Mouse (Mus musculus) hindbrain, embryonic 10.5 days (tissue): Measurements from ENCODE around the gene Olfm3. TPM values are rescaled to one million over a fixed set of nuclear protein-coding genes. Genes with fewer than 3 reads are reported as not detected.

Experiments used
- DNase-seq: peaks from one replicate; pipeline ENCODE4 v3.0.0-alpha.2; 2017; ENCODE audit warnings: low spot score
- H3K27ac ChIP-seq: fragments of 300-500 bp; sonication (generic); 2 replicates; pipeline ENCODE4 v1.5.1; 2016; ENCODE audit warnings: mild to moderate bottlenecking, moderate library complexity
- H3K27me3 ChIP-seq: fragments of 300-500 bp; sonication (generic); 2 replicates; pipeline ENCODE4 v1.6.1; 2016; ENCODE audit warnings: mild to moderate bottlenecking; ENCODE audit not compliant: poor library complexity, insufficient read depth, severe bottlenecking
- H3K36me3 ChIP-seq: fragments of 300-500 bp; sonication (generic); 2 replicates; pipeline ENCODE4 v1.6.1; 2016; ENCODE audit warnings: mild to moderate bottlenecking, moderate library complexity
- H3K4me1 ChIP-seq: fragments of 300-500 bp; sonication (generic); replicated peaks from 2 replicates; pipeline ENCODE4 v1.6.1; 2016; ENCODE audit warnings: mild to moderate bottlenecking
- H3K4me3 ChIP-seq: fragments of 300-500 bp; sonication (generic); 2 replicates; pipeline ENCODE4 v1.5.1; 2016; ENCODE audit warnings: mild to moderate bottlenecking, moderate library complexity
- H3K9me3 ChIP-seq: fragments of 300-500 bp; sonication (generic); 2 replicates; pipeline ENCODE4 v1.6.1; 2016; ENCODE audit warnings: mild to moderate bottlenecking, moderate library complexity
- WGBS: fragments of 180-500 bp; shearing (Covaris S2); methylation state at CpG from one replicate; pipeline ENCODE4 v1.1.7; 2016; 5-methylcytosine and 5-hydroxymethylcytosine counted together
- polyA plus RNA-seq: library from polyadenylated mRNA; unstranded; fragments of >200 nt; fragmentation: Nextera tagmentation; extraction: Ambion mirVana; gene quantifications from 2 replicates; pipeline ENCODE4 v1.2.1, GENCODE M21; 2016

Olfm3 gene
- polyA plus RNA-seq, 1 experiment from 2014 or later, result 0.72 TPM

GRCm38 (mm10) chr3:114962316-114963083 lies 58.6 kb downstream of the Olfm3 start:
- 75% methylated on average over 4 of the region's 4 CpGs for WGBS

GRCm38 (mm10) chr3:114971183-114971582 lies 67.3 kb downstream of the Olfm3 start:
- DNase-seq, result no peak
- no peak overlapping the region for H3K4me3 ChIP-seq
- H3K4me1 ChIP-seq, result no peaks in the 10 kb centered on the region
- H3K27ac ChIP-seq, result no peak overlapping the region
- no peaks in the 10 kb centered on the region for H3K36me3 ChIP-seq
- H3K27me3 ChIP-seq, result no peaks in the 10 kb centered on the region
- H3K9me3 ChIP-seq, result no peaks in the 10 kb centered on the region

More at GRCm38 (mm10) chr3:114962316-114963083, 58.6 kb downstream of the Olfm3 start:
- Histone ChIP-seq H3K4me1 (0 out of 2 replicates have a peak, but pooled peaks cover 5% of the 10 kb centered on the region), H3K9me3 (no peaks in the 10 kb centered on the region), H3K27me3 (no peaks in the 10 kb centered on the region), H3K4me3 (no peak overlapping the region), H3K27ac (no peak overlapping the region), H3K36me3 (no peaks in the 10 kb centered on the region)
- no peak for DNase-seq

GRCm38 (mm10) chr3:114972522-114972921 lies 68.6 kb downstream of the Olfm3 start:
- DNase-seq, result no peak
- no peaks in the 10 kb centered on the region for H3K4me1 ChIP-seq
- no peaks in the 10 kb centered on the region for H3K27me3 ChIP-seq
- no peak overlapping the region for H3K27ac ChIP-seq
- WGBS, result 69% methylated on average over 1 of the region's 1 CpGs
- H3K9me3 ChIP-seq, result no peaks in the 10 kb centered on the region
- no peak overlapping the region for H3K4me3 ChIP-seq
- H3K36me3 ChIP-seq, result no peaks in the 10 kb centered on the region

- Histone ChIP-seq H3K36me3 (no peaks in the 10 kb centered on the region), H3K4me1 (no peaks in the 10 kb centered on the region), H3K4me3 (no peak overlapping the region), H3K9me3 (no peaks in the 10 kb centered on the region), H3K27ac (no peak overlapping the region), H3K27me3 (no peaks in the 10 kb centered on the region)
- DNase-seq, result no peak
- WGBS, result 90% methylated on average over 2 of the region's 2 CpGs
Measured at GRCm38 (mm10) chr3:114990828-114991227, 87.0 kb downstream of the Olfm3 start.

DNA sequence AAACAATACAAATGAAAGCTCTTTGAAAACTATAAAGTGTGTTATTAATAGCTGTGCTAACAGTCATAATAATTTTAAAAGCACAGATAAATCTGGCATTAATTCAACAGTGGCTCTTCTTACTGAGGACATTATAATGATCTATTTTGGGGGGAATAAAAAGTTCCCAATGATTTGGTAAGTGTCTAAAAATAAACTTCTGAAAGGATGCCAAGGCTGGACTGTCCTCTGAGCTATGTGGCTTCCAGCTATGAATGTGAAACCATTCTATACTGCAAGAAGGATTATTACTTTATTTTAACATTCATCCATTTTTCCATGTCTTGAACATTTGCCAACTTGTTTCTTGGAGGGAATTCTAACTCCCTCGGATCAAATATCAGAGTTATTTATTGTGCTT lies 92.1 kb downstream of the Olfm3 start:
- DNase-seq, result no peak
- no peaks in the 10 kb centered on the region for H3K27me3 ChIP-seq
- 81% methylated on average over 1 of the region's 1 CpGs for whole genome bisulfite sequencing
- H3K4me3 ChIP-seq, result no peak overlapping the region
- no peaks in the 10 kb centered on the region for H3K9me3 ChIP-seq
- no peaks in the 10 kb centered on the region for H3K4me1 ChIP-seq
- H3K27ac ChIP-seq, result no peak overlapping the region
- no peaks in the 10 kb centered on the region for H3K36me3 ChIP-seq

GRCm38 (mm10) chr3:115027560-115027959 lies 123.7 kb downstream of the Olfm3 start:
- Histone ChIP-seq H3K36me3 (no peaks in the 10 kb centered on the region), H3K27ac (no peak overlapping the region), H3K4me1 (no peaks in the 10 kb centered on the region), H3K27me3 (no peaks in the 10 kb centered on the region), H3K4me3 (no peak overlapping the region), H3K9me3 (no peaks in the 10 kb centered on the region)
- 89% methylated on average over 3 of the region's 3 CpGs for WGBS
- DNase-seq, result no peak

GRCm38 (mm10) chr3:115028046-115028445 lies 124.2 kb downstream of the Olfm3 start:
- Histone ChIP-seq H3K36me3 (no peaks in the 10 kb centered on the region), H3K27me3 (no peaks in the 10 kb centered on the region), H3K4me3 (no peak overlapping the region), H3K27ac (no peak overlapping the region), H3K9me3 (no peaks in the 10 kb centered on the region), H3K4me1 (no peaks in the 10 kb centered on the region)
- no peak for DNase-seq
- WGBS, result 90% methylated on average over 1 of the region's 1 CpGs

- no peak overlapping the region for H3K4me3 ChIP-seq
- WGBS, result 74% methylated on average over 1 of the region's 1 CpGs
Measured at GRCm38 (mm10) chr3:115028611-115029010, 124.7 kb downstream of the Olfm3 start.

DNA sequence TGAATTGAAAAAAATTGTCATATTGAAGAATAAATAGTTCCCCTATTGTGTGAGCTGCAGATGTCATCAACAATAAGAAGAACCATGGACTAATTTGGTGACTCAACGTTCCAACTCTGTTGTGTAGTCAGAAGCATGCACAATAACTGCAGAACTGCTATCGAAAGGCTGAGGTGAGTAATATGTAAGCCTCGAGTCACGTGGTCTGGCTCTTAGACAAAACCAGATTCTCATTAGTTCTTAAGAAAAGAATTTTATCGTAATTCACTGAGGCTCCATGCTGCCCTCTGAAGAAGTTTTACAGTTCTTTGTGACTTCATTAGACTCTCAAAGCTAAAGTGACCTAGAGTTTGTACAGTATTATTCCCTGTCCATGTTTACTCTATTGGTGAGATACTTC lies 145.2 kb downstream of the Olfm3 start:
- Histone ChIP-seq H3K4me1 (no peaks in the 10 kb centered on the region), H3K36me3 (no peaks in the 10 kb centered on the region), H3K9me3 (no peaks in the 10 kb centered on the region), H3K27me3 (no peaks in the 10 kb centered on the region), H3K4me3 (no peak overlapping the region), H3K27ac (no peak overlapping the region)
- 90% methylated on average over 5 of the region's 5 CpGs for WGBS
- DNase-seq, result no peak

More at GRCm38 (mm10) chr3:115028611-115029010, 124.7 kb downstream of the Olfm3 start:
- no peaks in the 10 kb centered on the region for H3K36me3 ChIP-seq
- no peaks in the 10 kb centered on the region for H3K9me3 ChIP-seq
- no peaks in the 10 kb centered on the region for H3K27me3 ChIP-seq
- no peaks in the 10 kb centered on the region for H3K4me1 ChIP-seq
- no peak for DNase-seq
- H3K27ac ChIP-seq, result no peak overlapping the region

DNA sequence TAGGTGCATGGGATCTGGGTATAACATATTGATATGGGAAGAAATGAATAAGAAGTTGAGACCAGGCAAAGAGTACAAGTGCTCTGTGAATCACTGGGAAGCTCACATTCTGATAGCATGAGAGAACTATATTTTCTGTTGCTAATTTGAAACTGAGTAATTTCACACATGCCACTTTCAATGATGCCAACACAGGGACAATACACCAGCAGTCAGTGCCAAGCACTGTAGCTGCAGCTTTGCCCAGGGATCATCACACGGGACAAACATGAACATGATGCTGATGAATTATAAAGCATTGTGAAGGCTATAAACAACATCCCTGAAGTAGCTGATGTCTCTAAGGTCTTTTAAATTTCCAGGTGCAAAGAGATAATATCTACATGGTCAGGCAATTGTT lies 161.0 kb downstream of the Olfm3 start:
- DNase-seq, result no peak
- Histone ChIP-seq H3K27ac (no peak overlapping the region), H3K27me3 (no peaks in the 10 kb centered on the region), H3K4me3 (no peak overlapping the region), H3K4me1 (no peaks in the 10 kb centered on the region), H3K9me3 (no peaks in the 10 kb centered on the region), H3K36me3 (no peaks in the 10 kb centered on the region)
- WGBS, result 82% methylated on average over 1 of the region's 1 CpGs

DNA sequence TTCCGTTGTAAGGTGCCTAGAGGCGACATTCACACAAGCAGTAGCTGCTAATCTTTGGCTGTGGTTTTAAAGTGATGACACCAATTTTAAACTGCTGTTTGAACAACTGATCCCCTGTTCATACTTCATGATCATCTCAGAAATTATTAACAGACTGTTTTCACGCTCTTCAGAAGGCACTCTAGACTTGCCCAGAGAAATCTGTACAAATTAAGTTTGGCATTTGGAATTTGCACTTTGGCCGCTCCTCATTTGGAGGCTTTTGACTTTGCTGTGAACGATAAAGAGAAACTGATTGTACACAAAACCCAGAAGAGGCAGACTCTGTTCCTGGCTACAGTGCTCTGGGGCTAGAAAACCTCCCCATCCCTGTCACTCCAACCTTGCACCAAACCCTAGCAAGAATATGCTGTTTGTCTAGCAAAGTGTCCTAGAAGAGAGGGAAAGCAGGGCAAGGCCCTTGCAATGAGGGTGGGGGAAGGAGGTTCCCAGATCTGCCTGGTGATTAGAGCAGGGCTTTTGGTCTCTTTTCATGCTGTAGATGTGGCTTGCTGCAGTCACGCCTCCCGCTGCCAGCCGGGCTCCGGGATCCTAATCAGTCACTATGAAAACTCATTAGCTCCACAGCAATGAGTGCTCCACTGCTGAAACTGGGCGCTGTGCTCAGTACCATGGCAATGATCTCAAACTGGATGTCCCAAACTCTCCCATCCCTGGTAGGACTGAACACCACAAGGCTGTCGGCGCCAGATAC lies 176.7 kb downstream of the Olfm3 start:
- Histone ChIP-seq H3K27ac (0 out of 2 replicates have a peak overlapping the region, but pooled peaks have one; percentile 23), H3K27me3 (no peaks in the 10 kb centered on the region), H3K36me3 (no peaks in the 10 kb centered on the region), H3K4me1 (peaks cover 7% of the 10 kb centered on the region; the same call in 1 of the 2 replicates), H3K4me3 (no peak overlapping the region), H3K9me3 (no peaks in the 10 kb centered on the region)
- peak; percentile 25 for DNase-seq
- WGBS, result 45% methylated on average over 12 of the region's 12 CpGs

- DNase-seq, result no peak
- Histone ChIP-seq H3K4me3 (no peak overlapping the region), H3K27me3 (no peaks in the 10 kb centered on the region), H3K4me1 (peaks cover 7% of the 10 kb centered on the region; the same call in 1 of the 2 replicates), H3K9me3 (no peaks in the 10 kb centered on the region), H3K36me3 (no peaks in the 10 kb centered on the region), H3K27ac (no peak overlapping the region)
- WGBS, result 48% methylated on average over 2 of the region's 2 CpGs
Measured at GRCm38 (mm10) chr3:115081371-115081770, 177.5 kb downstream of the Olfm3 start.

DNA sequence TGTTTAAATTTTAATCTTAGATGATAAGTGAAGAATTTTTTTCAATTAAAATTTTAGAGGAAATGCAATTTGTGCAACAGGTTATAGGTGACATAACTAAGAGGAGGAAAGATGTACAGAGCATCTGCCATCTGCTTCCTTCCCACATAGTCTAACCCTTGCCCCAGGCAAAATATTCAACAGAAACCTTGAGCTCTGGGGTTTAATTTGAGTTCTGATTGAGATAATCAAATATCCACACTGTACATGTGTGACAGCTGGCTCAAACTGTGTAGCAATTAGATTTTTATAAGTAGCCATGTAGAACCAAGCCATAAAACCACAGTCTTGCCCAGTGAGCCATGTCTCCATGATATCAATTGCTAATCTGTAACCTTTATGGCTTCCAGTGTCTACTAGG lies 179.1 kb downstream of the Olfm3 start:
- Histone ChIP-seq H3K4me1 (peaks cover 7% of the 10 kb centered on the region; the same call in 1 of the 2 replicates), H3K27me3 (no peaks in the 10 kb centered on the region), H3K4me3 (no peak overlapping the region), H3K27ac (no peak overlapping the region), H3K9me3 (no peaks in the 10 kb centered on the region), H3K36me3 (no peaks in the 10 kb centered on the region)
- no peak for DNase-seq
